25 mouse cellular contexts compared by ENCODE assay signal in genomic region chr5:74830646-74831045, GRCm38 (mm10).
DNase-seq lines count a peak whose midpoint lies in the region; ATAC-seq and TF ChIP-seq lines count a peak whose summit lies in the region.
"Had no signal": no experiment of that assay in that cellular context is flagged by ENCODE, and none has a peak within 500 bp of the region (broad histone marks: within the 10 kb centered on the region; RNA-seq: fewer than 3 reads in every experiment).

No protein-coding gene starts in this region.

- ATAC-seq in Patski, result peak; percentile 47

- in situ Hi-C loops in Patski (cut with MboI; ENCODE audit: low pct_unique_long_range_greater_than_20kb), result no loop called here

- H3K27me3 ChIP-seq in Patski, result no peaks in the 10 kb centered on the region
- H3K27me3 ChIP-seq in hindbrain, embryonic 10.5 days (ENCODE audit: insufficient read depth, poor library complexity, severe bottlenecking), result no peaks in the 10 kb centered on the region
- H3K27me3 ChIP-seq: forebrain, embryonic 12.5 days; hindbrain, embryonic 15.5 days; limb, embryonic 15.5 days; megakaryocyte, embryonic 14.5 days had no signal

- H3K36me3 ChIP-seq in hindbrain, embryonic 10.5 days, result no peaks in the 10 kb centered on the region
- H3K36me3 ChIP-seq: forebrain, embryonic 12.5 days; G1E; heart, embryonic 15.5 days; hindbrain, embryonic 15.5 days; limb, embryonic 15.5 days had no signal

- 0 out of 2 replicates have a peak, but pooled peaks cover 4% of the 10 kb centered on the region for H3K9me3 ChIP-seq in hindbrain, embryonic 10.5 days
- H3K9me3 ChIP-seq: forebrain, embryonic 12.5 days; G1E; heart, embryonic 15.5 days; hindbrain, embryonic 15.5 days; limb, embryonic 15.5 days had no signal

- CTCF ChIA-PET in Patski (lab: Charles Lee), result no interaction called here

- no peak overlapping the region for H3K27ac ChIP-seq in hindbrain, embryonic 10.5 days
- H3K27ac ChIP-seq: forebrain, embryonic 12.5 days; heart, embryonic 15.5 days; hindbrain, embryonic 15.5 days; limb, embryonic 15.5 days; liver, embryonic 14.5 days had no signal

- no peak for TF ChIP-seq CTCF in Patski (IDR thresholded peaks at IDR 0.05)

- peak; percentile 26 to 81 for DNase-seq in adrenal gland, adult (ENCODE audit: inconsistent age in 2 of 2, low spot score in 1 of 2)
- DNase-seq in adrenal gland, postnatal 4 days (ENCODE audit: low spot score in 2 of 2), result no peak
- DNase-seq in 3T3-L1 (ENCODE audit: low read depth, low spot score) (peak; percentile 96), Patski (ENCODE audit: low read depth, low spot score) (peak; percentile 77)
- peak; percentile 25 to 52 for DNase-seq in adrenal gland, postnatal 36 days
- no peak for DNase-seq in kidney, postnatal 10 days
- no peak for DNase-seq in hindbrain, embryonic 10.5 days (ENCODE audit: low spot score)
- no peak for DNase-seq in testis, postnatal 14 days (ENCODE audit: low spot score)
- DNase-seq: cerebellum, adult 11-12 months; cerebellum, postnatal 10 days; heart, postnatal 36 days; kidney, postnatal 36 days; lung, embryonic 14.5 days; lung, postnatal 36 days; midbrain, embryonic 14.5 days; retina, postnatal 1 day; right cerebral cortex, postnatal 25 days; spleen, adult 18-20 months had no signal

- WGBS in hindbrain, embryonic 10.5 days, result 77% methylated on average over 5 of the region's 5 CpGs

- POLR2A ChIA-PET in Patski (lab: Charles Lee), result no interaction called here

- no peak overlapping the region for H3K4me3 ChIP-seq in hindbrain, embryonic 10.5 days
- H3K4me3 ChIP-seq: forebrain, embryonic 12.5 days; heart, embryonic 15.5 days; hindbrain, embryonic 15.5 days; limb, embryonic 15.5 days; megakaryocyte, embryonic 14.5 days had no signal

- 0 out of 2 replicates have a peak, but pooled peaks cover 3% of the 10 kb centered on the region for H3K4me1 ChIP-seq in hindbrain, embryonic 10.5 days (replicated peaks)
- H3K4me1 ChIP-seq: forebrain, embryonic 12.5 days; heart, embryonic 15.5 days; megakaryocyte, embryonic 14.5 days had no signal

Comparison
In these comparisons a context has a peak if more than half of its experiments do, and no peak if none do; other contexts are left out.
1. DNase-seq: peak in adrenal gland, adult (2 of 2), 3T3-L1 (single experiment), Patski (single experiment) and adrenal gland, postnatal 36 days (2 of 2); none in adrenal gland, postnatal 4 days (0 of 2), kidney, postnatal 10 days (single experiment), hindbrain, embryonic 10.5 days (single experiment) and testis, postnatal 14 days (single experiment).